Mouse (Mus musculus): ENCODE measurements at regions not wholly inside any gene's neighbourhood (a gene's known extent, or its start where the extent isn't known, plus 50 kb on each side); places are given as distances from the start of the nearest gene placed in this dataset.

DNA sequence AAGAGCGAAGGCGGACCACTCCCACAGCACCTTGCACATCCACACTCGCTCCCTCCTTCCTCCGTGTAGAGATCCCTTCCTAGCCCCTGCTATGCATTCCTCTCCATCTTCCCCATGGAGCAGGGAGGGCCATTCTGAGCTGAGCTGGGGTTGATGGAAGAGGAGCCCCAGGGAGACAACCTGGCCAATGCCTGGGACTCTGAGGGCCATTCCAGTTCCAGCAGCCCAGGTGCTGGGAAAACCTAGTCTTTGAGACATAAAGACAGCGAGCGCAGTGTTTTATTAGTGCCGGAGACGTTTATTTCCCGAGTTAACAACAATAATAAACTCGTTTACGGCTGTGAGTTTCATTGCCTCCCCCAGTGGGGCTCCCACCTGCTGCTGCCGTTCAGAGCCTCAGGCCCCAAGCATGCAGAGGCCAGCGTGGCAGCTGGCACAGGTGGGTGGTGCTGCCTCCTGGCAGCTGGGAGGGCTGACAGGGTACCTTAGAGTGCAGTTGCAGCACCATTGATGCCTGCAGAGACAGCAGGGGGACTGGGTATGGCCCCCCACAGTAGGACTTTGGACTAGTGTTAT lies 287.4 kb upstream of the Tle3 start:
- DNase-seq (ENCODE audit: extremely low read depth, low read depth): no peak

DNA sequence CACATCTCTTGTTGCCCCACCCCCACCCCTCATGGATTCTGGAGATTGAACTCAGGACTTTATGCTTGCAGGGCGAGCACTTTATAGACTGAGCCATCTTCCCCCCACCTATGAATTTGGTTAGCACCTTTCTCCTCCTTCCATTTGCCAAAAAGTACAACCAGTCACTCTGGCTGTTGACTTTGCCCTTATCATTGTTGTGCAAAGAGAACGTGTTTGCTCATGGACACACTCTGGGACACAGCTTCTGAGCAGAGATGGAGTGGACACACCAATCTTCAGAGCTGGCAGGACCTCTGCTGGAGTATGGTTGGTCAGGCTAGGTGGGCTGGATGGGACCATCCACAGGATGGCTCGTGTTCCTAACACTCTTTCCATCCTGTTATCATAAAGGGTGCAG lies 285.1 kb upstream of the Tle3 start:
- DNase-seq (ENCODE audit: extremely low read depth, low read depth): no peak

DNA sequence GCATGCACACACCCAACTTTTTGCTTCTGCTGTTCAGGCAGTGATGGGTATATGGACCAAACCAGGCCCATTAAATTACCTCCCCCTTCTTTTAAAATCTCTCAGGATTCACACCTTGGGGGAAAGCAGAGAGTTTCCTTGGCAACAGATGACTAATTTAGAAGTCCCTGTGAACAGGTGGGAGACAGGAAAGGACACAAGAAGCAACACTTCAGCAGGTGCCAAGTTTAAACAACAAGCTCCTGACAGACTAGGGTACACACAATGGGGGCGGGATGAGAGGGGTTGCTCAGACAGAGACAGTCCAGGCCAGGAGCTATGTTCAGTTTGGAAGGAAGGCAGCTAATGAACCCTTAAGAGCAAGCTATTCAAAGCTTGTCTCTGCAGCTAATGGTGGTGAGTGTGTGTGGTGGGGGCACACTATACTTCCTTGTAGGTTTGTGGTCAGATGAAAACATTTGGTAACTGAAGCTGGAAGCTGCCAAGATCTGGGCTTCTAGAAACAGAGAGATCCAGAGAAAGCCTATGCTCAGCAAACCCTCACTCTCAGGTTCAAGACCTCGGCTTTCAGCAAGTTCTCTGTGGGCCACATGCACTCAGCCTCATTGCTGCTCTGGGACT lies 283.0 kb upstream of the Tle3 start:
- DNase-seq (ENCODE audit: extremely low read depth, low read depth): no peak

- DNase-seq (ENCODE audit: extremely low read depth, low read depth): no peak
Observed at GRCm38 (mm10) chr9:61091036-61091435, 281.1 kb upstream of the Tle3 start.

DNA sequence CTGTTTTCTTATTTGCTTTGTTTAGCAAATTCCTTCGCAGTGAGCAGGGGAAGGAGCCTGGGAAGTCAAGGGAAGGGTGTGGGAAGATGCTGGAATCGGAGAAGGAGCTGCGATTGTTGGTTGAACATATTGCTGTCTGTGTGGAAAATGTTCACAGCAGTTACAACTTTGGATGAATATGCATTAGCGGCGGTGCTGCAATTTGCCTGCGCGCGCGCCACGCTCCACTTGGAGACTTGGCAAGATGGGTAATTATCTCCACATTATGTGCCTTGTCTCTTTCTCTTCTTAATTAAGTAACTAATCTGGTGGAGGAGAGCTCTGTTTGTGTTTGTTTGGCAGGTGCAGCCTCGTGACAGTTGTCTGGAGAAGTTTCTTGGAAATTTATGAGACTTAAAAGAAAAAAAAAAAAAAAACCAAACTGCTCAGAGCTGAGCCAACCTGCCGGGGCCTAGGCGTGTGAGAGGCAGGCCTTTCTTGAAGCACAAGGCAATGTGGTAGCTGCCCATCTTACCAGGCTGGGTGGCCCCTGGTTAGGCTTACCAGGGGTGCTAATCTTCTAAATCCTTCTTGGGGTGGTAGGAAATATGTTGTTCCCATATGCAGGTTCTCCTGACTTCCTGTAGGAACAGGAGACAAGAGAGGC lies 279.2 kb upstream of the Tle3 start:
- no peak for DNase-seq (ENCODE audit: extremely low read depth, low read depth)

DNA sequence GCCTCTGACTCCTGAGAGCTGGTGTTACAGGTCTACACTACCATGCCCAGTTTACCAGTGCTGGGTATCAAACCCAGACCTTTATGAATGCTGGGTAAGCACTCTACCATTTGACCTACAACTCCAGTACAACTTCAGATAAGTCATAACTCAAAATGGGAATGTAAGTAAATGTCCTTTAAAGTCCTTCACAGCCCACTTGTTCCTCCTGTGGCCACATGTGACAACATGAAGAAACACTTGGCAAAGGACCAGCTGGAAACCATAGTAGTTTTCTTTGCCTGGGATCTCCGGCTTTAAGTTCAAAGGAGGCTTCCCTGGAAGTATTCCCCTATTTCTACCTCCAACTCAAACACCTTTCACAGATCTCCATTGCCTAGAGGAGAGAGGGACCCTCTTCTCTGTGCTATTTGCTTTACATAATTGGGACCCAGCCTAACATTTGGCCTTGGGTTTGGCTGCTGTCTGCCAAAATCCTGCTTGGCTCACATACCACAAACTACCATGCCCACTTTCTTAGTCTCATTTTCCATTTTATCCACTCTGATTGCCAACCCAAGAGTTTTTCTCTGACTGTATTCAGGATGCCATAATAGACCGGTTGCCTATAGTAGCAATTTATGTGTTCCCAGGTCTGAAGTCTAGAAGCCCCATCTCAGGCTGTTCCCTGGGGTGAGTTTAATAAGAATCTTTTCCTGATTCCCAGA lies 276.9 kb upstream of the Tle3 start:
- no peak for DNase-seq (ENCODE audit: extremely low read depth, low read depth)

DNA sequence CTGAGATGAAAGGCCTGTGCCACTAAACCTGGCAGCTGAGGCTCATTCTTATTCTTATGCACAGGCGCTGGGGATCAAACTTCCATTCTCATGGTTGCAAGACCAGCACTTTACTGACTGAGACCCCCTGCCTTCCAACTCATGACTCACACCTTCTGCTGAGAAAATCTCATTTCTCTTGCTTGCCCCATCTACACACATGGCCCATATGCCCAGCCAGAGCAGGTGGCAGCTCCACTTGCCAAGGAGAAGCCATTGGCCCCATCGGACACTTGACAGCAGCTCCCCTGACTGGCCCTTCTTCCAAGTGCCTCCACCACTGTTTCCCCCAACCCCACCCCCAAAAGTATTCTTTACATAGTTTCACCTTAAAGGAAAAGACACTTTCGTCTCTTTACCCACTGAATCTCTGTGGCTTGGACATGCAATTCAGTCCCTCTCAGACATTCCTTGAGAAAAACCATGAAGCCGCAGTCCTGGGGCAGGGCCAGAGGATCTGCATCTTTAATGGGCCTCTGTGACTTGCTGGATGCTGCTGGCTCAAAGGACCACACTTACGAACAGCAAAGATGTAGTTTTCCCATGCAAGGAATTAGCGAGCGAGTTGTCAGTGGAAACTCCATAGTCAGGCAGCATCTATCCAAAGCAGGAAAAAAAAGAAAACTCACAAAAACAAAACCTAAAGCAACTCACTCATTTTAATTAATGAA lies 270.3 kb upstream of the Tle3 start:
- no peak for DNase-seq (ENCODE audit: extremely low read depth, low read depth)

- no peak for DNase-seq (ENCODE audit: extremely low read depth, low read depth)
Observed at GRCm38 (mm10) chr9:61102451-61103358, 269.5 kb upstream of the Tle3 start.

- no peak for DNase-seq (ENCODE audit: extremely low read depth, low read depth)
Observed at GRCm38 (mm10) chr9:61105550-61106280, 266.5 kb upstream of the Tle3 start.

- no peak for DNase-seq (ENCODE audit: extremely low read depth, low read depth)
Observed at GRCm38 (mm10) chr9:61109519-61110285, 262.5 kb upstream of the Tle3 start.

DNA sequence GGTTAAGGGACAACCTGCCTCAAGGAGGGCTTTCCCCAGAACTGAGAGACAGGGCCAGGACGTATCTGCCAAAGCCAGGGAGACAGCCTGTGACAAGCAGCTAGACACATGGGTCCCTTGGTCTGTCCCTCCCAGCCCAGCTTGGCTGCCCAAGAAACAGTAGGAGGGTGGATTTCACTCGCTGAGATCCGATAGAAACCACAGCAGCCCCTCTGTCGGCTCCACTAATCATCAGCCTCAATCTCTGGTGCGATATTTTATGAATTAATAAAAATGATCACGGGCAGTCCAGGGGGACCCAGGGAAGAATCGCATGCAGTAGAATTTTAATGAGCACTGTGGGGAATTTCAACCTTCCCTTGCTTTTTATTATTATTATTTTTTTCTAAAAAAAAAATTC lies 261.0 kb upstream of the Tle3 start:
- DNase-seq (ENCODE audit: extremely low read depth, low read depth): no peak

GRCm38 (mm10) chr9:61111733-61112415 lies 260.3 kb upstream of the Tle3 start:
- no peak for DNase-seq (ENCODE audit: extremely low read depth, low read depth)

DNA sequence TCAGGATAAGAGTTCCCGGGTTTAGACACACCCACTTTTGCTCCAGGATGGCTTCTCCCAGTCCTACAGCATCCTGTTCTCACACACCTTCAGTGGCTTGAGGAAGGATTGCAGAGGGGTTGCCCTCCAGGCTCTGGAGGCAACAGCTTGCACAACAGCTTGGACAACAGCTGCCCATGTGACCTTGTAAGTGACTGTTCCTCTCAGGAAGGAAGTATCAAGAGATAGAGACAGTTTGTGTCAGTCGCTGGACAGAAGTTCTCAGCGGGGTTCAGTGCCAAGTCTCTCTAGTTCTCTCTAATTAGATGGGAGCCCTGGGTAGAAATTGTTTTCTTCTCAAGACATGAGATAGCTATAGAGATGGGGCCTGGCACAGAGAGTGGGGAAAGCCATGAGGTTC lies 252.9 kb upstream of the Tle3 start:
- no peak for DNase-seq (ENCODE audit: extremely low read depth, low read depth)

- no peak for DNase-seq (ENCODE audit: extremely low read depth, low read depth)
Observed at GRCm38 (mm10) chr9:61120531-61120930, 251.6 kb upstream of the Tle3 start.

DNA sequence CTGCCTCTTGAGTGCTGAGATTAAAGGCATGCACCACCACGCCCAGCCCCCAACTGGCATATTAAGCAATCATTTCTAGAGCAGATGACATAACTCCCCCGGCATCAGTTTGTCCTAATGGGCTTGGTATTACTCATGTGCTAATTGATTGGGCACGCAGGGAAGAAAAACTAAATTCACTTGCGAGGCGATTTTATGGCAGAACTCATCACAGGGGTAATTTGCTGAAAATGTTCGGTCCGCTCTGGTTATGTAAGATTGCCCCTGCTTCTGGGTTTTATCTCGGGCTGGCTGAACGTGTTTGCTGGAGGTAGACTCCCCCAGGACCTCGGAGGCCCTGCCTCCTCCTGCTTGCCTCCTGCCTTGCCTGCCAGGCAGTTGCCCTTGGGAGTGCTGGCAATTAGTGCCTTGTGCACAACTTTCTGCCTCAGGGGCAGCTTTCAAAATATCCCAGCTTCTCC lies 251.2 kb upstream of the Tle3 start:
- DNase-seq (ENCODE audit: extremely low read depth, low read depth): no peak

- DNase-seq (ENCODE audit: extremely low read depth, low read depth): no peak
Observed at GRCm38 (mm10) chr9:61123431-61123830, 248.7 kb upstream of the Tle3 start.

GRCm38 (mm10) chr9:61125769-61126168 lies 246.4 kb upstream of the Tle3 start:
- no peak for DNase-seq (ENCODE audit: extremely low read depth, low read depth)

DNA sequence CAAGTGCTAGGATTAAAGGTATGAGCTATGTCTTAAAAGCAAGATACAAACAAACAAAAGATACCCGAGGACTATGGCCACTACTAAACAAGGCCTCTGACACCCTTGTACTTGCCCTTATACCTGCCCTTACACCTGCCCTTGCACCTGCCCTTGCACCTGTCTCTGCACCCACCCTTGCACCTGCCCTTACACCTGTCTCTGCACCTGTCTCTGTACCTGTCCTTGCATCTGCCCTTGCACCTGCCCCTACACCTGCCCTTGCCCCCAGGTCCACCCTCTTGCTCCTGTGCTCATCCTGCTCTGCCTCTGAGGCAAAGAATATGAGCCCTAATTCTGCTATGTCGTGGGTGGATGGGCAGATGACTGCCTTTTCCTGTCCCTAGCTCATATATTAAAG lies 244.1 kb upstream of the Tle3 start:
- no peak for DNase-seq (ENCODE audit: extremely low read depth, low read depth)

DNA sequence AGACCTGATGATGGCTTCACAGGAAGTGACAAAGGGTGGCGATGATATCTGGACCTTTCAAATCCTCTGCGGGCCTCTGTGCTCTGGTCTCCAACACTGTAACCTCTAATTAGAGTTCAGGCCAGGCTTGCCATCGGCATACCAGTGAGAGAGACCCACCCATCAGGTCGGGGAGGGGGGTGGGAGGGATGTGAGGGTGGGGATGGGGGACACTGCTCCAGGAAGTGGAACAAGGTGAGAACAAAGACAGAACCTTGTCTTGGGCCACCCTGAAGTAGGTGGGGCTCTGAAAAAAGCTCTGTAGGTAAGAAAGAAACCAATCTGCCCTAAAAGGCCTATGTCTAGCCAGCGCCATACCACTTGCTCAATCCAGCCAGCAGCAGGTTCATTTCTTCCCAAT lies 243.0 kb upstream of the Tle3 start:
- no peak for DNase-seq (ENCODE audit: extremely low read depth, low read depth)
